Mouse (Mus musculus) liver, postnatal 0 days (tissue): ENCODE measurements around the gene Gm43738. TPM values are rescaled to one million over a fixed set of nuclear protein-coding genes. Genes with fewer than 3 reads are reported as not detected.

Experiments
- ATAC-seq: fragments of 200-750 bp; cut with Nextera tagmentation; 2 replicates; pipeline ENCODE4 v1.8.0; 2017; ENCODE audit warnings: mild to moderate bottlenecking, moderate library complexity
- DNase-seq: peaks from one replicate; pipeline ENCODE4 v3.0.0-alpha.2; 2016
- H3K27ac ChIP-seq: fragments of 300-500 bp; sonication (generic); 2 replicates; pipeline ENCODE4 v1.5.1; 2014; ENCODE audit warnings: antibody characterized with exemption, moderate library complexity, mild to moderate bottlenecking, low read depth
- H3K27me3 ChIP-seq: fragments of 300-500 bp; sonication (generic); 2 replicates; pipeline ENCODE4 v1.6.1; 2014; ENCODE audit warnings: low read length, control low read depth, mixed read lengths; ENCODE audit not compliant: insufficient read depth
- H3K36me3 ChIP-seq: fragments of 300-500 bp; sonication (generic); replicated peaks from 2 replicates; pipeline ENCODE4 v1.6.1; 2014; ENCODE audit warnings: mild to moderate bottlenecking, control low read depth, low read length, moderate library complexity, mixed read lengths; ENCODE audit not compliant: insufficient read depth
- H3K4me1 ChIP-seq: fragments of 300-500 bp; sonication (generic); 2 replicates; pipeline ENCODE4 v1.6.1; 2014; ENCODE audit warnings: antibody characterized with exemption, mild to moderate bottlenecking, control low read depth; ENCODE audit not compliant: insufficient read depth
- H3K4me2 ChIP-seq: fragments of 300-500 bp; sonication (generic); 2 replicates; pipeline ENCODE4 v1.6.1; 2014; ENCODE audit warnings: low read depth, mild to moderate bottlenecking, low read length, moderate library complexity, mixed read lengths
- H3K4me3 ChIP-seq: fragments of 300-500 bp; sonication (generic); 2 replicates; pipeline ENCODE4 v1.5.1; 2014; ENCODE audit warnings: low read depth, low read length
- H3K9ac ChIP-seq: fragments of 300-500 bp; sonication (generic); replicated peaks from 2 replicates; pipeline ENCODE4 v1.6.1; 2014; ENCODE audit warnings: mild to moderate bottlenecking, moderate library complexity
- H3K9me3 ChIP-seq: fragments of 300-500 bp; sonication (generic); 2 replicates; pipeline ENCODE4 v1.6.1; 2016; ENCODE audit warnings: mild to moderate bottlenecking, control low read depth, low read length, mixed read lengths
- CTCF ChIP-seq: sonication (generic); IDR thresholded peaks from 2 replicates; pipeline ENCODE4 v1.5.1; 2016; ENCODE audit warnings: antibody characterized with exemption, low read depth
- EP300 ChIP-seq: IDR thresholded peaks from 2 replicates; pipeline ENCODE4 v1.6.1; 2016; ENCODE audit warnings: antibody characterized with exemption, low read depth, mild to moderate bottlenecking
- WGBS: fragments of 180-500 bp; shearing (Covaris S2); extraction: QIAGEN DNeasy Blood & Tissue Kit; methylation state at CpG from one replicate; pipeline ENCODE4 v1.1.7; 2014; ENCODE audit not compliant: insufficient replicate concordance; 5-methylcytosine and 5-hydroxymethylcytosine counted together
- polyA plus RNA-seq: library from polyadenylated mRNA; unstranded; fragments of >200 nt; fragmentation: Nextera tagmentation; extraction: Ambion mirVana; gene quantifications from 2 replicates; pipeline ENCODE4 v1.2.1, GENCODE M21; 2015

Gene Gm43738
- polyA plus RNA-seq, 1 experiment from 2014 or later = not detected

DNA sequence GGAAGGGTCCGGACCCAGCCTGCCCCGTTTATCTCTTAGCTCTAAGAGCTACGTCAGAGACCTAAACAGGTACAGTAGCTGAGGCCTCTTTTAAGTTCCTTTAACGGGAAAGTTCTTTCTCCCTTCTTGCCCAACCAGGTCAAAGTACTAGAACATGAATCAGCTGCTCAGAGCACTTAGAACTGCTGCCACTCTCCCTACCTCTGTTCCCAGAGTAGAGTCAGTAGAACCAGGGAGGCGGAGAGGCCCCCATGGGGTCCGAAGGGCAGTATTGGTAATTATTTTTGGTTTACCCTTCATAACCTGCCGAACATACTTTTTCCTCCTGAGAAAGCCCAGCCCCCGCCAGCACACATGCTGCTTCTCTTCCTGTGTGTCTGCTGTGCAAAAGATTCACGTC lies 23.5 kb downstream of the Gm43738 start:
- H3K27ac ChIP-seq = no peak overlapping the region
- H3K36me3 ChIP-seq = peaks cover 56% of the 10 kb centered on the region
- H3K4me2 ChIP-seq = no peak overlapping the region
- no peak for TF ChIP-seq EP300
- TF ChIP-seq CTCF = no peak
- H3K4me1 ChIP-seq = no peaks in the 10 kb centered on the region
- no peaks in the 10 kb centered on the region for H3K9me3 ChIP-seq
- DNase-seq (no peak), ATAC-seq (no peak)
- 84% methylated on average over 9 of the region's 9 CpGs for WGBS
- H3K4me3 ChIP-seq = no peak overlapping the region
- no peak overlapping the region for H3K9ac ChIP-seq
- no peaks in the 10 kb centered on the region for H3K27me3 ChIP-seq

DNA sequence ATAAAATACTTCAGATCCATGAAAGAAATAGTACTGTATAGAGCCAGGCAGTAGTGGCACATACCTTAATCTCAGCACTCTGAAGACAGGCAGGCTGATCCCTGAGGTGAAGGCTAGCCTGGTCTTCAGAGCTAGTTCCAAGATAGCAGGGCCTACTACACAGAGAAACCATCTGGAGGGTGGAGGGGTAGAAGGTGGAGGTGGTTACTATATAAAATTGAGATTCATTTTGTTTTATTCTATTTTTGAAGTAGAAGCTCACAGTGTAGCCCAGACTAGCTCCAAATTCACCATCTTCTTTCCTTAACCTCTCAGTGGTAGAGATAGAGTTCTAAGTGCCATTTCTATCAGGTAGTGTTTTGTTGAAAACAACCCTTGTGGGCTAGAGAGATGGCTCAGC lies 33.6 kb downstream of the Gm43738 start:
- no peaks in the 10 kb centered on the region for H3K27me3 ChIP-seq
- DNase-seq = no peak

DNA sequence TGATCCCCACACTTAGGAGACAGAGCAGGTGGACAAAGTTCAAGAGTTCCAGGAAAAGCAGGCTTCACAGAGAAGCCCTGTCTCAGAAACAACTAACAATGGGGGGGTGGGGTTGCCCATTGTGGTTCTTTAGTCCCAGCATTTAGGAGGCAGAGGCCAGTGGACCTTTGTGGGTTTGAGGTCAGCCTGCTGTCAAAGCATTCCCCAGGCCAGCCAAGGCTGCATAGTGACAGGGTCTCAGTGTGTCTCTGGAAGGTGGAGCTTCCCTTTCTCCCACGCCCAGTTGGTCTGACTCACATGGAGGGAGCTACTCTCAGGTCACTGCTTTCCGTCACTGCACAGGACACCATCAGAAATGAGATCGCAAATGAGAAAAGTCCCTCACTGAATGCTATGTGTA lies 39.2 kb downstream of the Gm43738 start:
- DNase-seq = no peak
- TF ChIP-seq EP300 (no peak), CTCF (no peak)
- WGBS = 91% methylated on average over 3 of the region's 3 CpGs

More for the DNA sequence above, 33.6 kb downstream of the Gm43738 start:
- H3K4me2 ChIP-seq = no peak overlapping the region
- H3K9ac ChIP-seq = no peak overlapping the region
- no peak overlapping the region for H3K4me3 ChIP-seq
- TF ChIP-seq EP300 = no peak
- TF ChIP-seq CTCF = no peak
- H3K27ac ChIP-seq = no peak overlapping the region
- no peaks in the 10 kb centered on the region for H3K9me3 ChIP-seq
- H3K4me1 ChIP-seq = no peaks in the 10 kb centered on the region
- no peak for ATAC-seq
- H3K36me3 ChIP-seq = peaks cover 86% of the 10 kb centered on the region

DNA sequence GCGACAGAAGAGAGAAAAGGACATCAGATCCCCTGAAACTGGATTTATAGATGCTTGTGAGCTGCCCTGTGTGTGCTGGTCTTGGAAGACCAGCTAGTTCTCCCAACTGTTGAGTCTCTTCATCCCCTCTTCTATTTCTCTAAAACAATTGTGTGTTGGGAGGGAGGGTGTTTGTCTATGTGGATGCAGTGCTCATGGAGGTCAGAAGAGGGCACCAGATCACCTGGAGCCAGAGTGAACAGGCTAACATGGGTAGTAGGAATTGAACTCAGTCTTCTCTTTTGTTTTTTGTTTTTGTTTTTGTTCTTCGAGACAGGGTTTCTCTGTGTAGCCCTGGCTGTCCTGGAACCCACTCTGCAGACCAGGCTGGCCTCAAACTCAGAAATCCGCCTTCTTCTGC lies 42.1 kb downstream of the Gm43738 start:
- Histone ChIP-seq H3K4me1 (no peaks in the 10 kb centered on the region), H3K27me3 (no peaks in the 10 kb centered on the region), H3K27ac (no peak overlapping the region), H3K4me2 (no peak overlapping the region), H3K9me3 (no peaks in the 10 kb centered on the region), H3K9ac (no peak overlapping the region), H3K36me3 (peaks cover 66% of the 10 kb centered on the region), H3K4me3 (no peak overlapping the region)
- TF ChIP-seq CTCF (peak; percentile 63), EP300 (no peak)
- DNase-seq (peak; percentile 43), ATAC-seq (no peak)
- 88% methylated on average over 3 of the region's 3 CpGs for WGBS

More for the DNA sequence above, 39.2 kb downstream of the Gm43738 start:
- Histone ChIP-seq H3K4me2 (no peak overlapping the region), H3K4me3 (no peak overlapping the region), H3K27ac (no peak overlapping the region), H3K9ac (no peak overlapping the region), H3K9me3 (no peaks in the 10 kb centered on the region), H3K4me1 (no peaks in the 10 kb centered on the region), H3K36me3 (peaks cover 76% of the 10 kb centered on the region), H3K27me3 (no peaks in the 10 kb centered on the region)
- ATAC-seq = no peak

DNA sequence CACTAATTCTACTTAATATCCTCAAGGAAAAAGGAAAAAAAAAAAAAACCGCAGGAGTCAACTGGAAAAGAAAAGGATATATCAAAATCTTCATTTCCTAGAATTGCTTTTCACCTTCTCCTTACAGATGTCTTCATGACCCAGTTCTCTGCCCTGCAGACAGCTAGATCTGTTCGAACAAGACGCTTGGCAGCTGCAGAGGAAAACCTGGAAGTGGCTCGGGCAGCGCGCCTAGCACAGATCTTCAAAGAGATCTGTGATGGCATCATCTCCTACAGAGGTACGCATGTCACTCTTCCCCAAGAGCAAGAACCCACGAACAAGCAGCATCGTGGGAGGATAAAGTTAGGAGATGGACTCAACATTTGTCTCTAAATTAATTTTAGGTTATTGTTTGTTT lies 42.5 kb downstream of the Gm43738 start:
- Histone ChIP-seq H3K27me3 (no peaks in the 10 kb centered on the region), H3K27ac (no peak overlapping the region), H3K4me2 (no peak overlapping the region), H3K9me3 (no peaks in the 10 kb centered on the region), H3K4me3 (no peak overlapping the region), H3K36me3 (peaks cover 65% of the 10 kb centered on the region), H3K9ac (no peak overlapping the region), H3K4me1 (no peaks in the 10 kb centered on the region)
- WGBS = 90% methylated on average over 9 of the region's 9 CpGs
- TF ChIP-seq CTCF (no peak), EP300 (no peak)
- ATAC-seq = no peak
- DNase-seq = no peak

DNA sequence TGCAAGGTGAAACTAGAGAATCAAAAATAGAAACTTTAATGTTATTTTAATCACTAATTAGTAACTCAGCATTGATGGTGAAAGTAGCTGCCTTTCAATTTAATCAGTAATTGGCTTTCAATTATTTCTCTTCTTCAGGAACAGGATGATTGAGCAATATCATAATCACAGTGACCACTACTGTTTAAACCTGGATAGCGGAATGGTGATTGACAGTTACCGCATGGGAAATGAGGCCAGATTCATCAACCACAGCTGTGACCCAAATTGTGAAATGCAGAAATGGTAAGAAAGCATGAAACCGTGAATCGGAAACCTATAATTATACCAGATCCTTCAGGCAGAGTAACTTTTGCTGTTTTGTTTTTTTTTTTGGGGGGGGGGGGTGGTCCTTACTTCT lies 57.5 kb downstream of the Gm43738 start:
- Histone ChIP-seq H3K9me3 (no peaks in the 10 kb centered on the region), H3K4me2 (no peak overlapping the region), H3K4me1 (no peaks in the 10 kb centered on the region), H3K9ac (no peak overlapping the region), H3K36me3 (peaks cover 74% of the 10 kb centered on the region), H3K27me3 (no peaks in the 10 kb centered on the region), H3K4me3 (no peak overlapping the region), H3K27ac (no peak overlapping the region)
- DNase-seq (no peak), ATAC-seq (no peak)
- WGBS = 90% methylated on average over 4 of the region's 4 CpGs
- TF ChIP-seq EP300 = no peak
- no peak for TF ChIP-seq CTCF

Other genes with a start within 250 kb of the Gm43738 start
- 9.8 and 9.9 TPM in 2 replicates for gene Msto1, start 187.1 kb downstream of the Gm43738 start, polyA plus RNA-seq
- 3.7 and 4.1 TPM in 2 replicates for gene Ash1l, start 150.5 kb downstream of the Gm43738 start, polyA plus RNA-seq
- 59.1 and 60.9 TPM in 2 replicates for gene Dap3, start 149.9 kb downstream of the Gm43738 start, polyA plus RNA-seq
- gene Rusc1, start 7.8 kb downstream of the Gm43738 start, polyA plus RNA-seq = 2.4 and 2.5 TPM in 2 replicates
- gene Fdps, start 860 bp upstream of the Gm43738 start, polyA plus RNA-seq = 75.8 and 82.2 TPM in 2 replicates
- 18.6 and 27.8 TPM in 2 replicates for gene Pklr, start 35.0 kb upstream of the Gm43738 start, polyA plus RNA-seq
- 0.19 and 0.49 TPM in 2 replicates for gene Hcn3, start 59.1 kb upstream of the Gm43738 start, polyA plus RNA-seq
- 5.0 and 5.7 TPM in 2 replicates for gene Clk2, start 63.7 kb upstream of the Gm43738 start, polyA plus RNA-seq
- gene Scamp3, start 76.4 kb upstream of the Gm43738 start, polyA plus RNA-seq = 50.1 and 52.2 TPM in 2 replicates
- 1.4 and 2.1 TPM in 2 replicates for gene Fam189b, start 82.0 kb upstream of the Gm43738 start, polyA plus RNA-seq
- 25.8 and 26.3 TPM in 2 replicates for gene Gba, start 101.8 kb upstream of the Gm43738 start, polyA plus RNA-seq
- 1.3 and 1.8 TPM in 2 replicates for gene Thbs3, start 114.1 kb upstream of the Gm43738 start, polyA plus RNA-seq
- gene Mtx1, start 126.0 kb upstream of the Gm43738 start, polyA plus RNA-seq = 105 and 111 TPM in 2 replicates
- gene Muc1, start 128.0 kb upstream of the Gm43738 start, polyA plus RNA-seq = 0.40 and 0.56 TPM in 2 replicates
- 141 TPM in 2 replicates for gene Krtcap2, start 144.9 kb upstream of the Gm43738 start, polyA plus RNA-seq
- gene Trim46, start 145.2 kb upstream of the Gm43738 start, polyA plus RNA-seq = 0.06 and 0.21 TPM in 2 replicates
- gene Dpm3, start 158.3 kb upstream of the Gm43738 start, polyA plus RNA-seq = 63.2 and 73.2 TPM in 2 replicates
- gene Slc50a1, start 169.5 kb upstream of the Gm43738 start, polyA plus RNA-seq = 18.3 and 19.6 TPM in 2 replicates
- 22.1 and 27.8 TPM in 2 replicates for gene Efna1, start 180.0 kb upstream of the Gm43738 start, polyA plus RNA-seq
- gene Efna3, start 221.9 kb upstream of the Gm43738 start, polyA plus RNA-seq = not detected in 2 replicates
- 0.36 and 0.56 TPM in 2 replicates for gene Efna4, start 236.9 kb upstream of the Gm43738 start, polyA plus RNA-seq
- 9.1 and 9.2 TPM in 2 replicates for gene Adam15, start 248.9 kb upstream of the Gm43738 start, polyA plus RNA-seq